Mouse (Mus musculus): ENCODE results near the gene Sinhcaf. TPM values are rescaled to one million over a fixed set of nuclear protein-coding genes. Genes with fewer than 3 reads are reported as not detected.
"Not testable (repeated sequence)": the region's sequence is repeated elsewhere in the genome, so short reads cannot be mapped to it uniquely, and the experiment has no call there.

Sinhcaf gene
- polyA plus RNA-seq, 1 experiment from 2014 or later, result 27.0 TPM

DNA sequence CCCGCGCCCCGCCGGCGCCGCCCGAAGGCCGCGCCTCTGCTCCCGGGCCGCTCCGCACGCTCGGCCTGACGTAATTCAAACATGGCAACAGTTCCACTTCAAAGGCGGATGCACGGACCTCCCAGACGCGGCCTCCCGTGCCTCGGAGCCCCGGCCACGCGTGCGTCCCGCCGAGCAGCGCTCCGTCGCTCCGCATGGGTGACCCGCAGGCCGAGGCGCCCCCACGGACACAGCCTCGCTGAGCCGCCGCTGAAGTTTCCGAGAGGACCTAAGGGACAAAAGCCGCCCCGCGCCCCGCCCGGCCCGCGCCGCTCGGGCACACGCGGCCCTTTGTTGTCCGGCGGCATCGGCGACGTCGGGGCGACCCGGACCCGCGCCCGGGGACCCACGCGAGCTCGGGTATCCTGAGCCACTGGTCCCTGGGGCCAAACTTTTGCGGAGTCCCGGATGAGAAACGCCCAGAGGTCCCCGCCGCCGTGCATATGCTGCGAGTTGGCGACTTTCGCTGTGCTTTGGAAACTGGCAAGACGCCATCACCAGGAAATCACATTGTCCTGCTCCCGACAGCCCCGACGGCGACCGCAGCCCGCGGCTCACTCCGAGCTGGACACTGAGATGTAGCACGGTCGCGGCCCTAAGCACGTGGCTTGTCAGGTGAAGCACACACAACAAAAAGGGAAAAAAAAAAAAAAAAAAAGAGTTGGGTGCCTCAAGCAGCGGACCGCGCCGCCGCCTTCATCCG lies 1.3 kb downstream of the Sinhcaf start:
- Histone ChIP-seq H3K27ac (peak overlapping the region; percentile 86), H3K9ac (peak overlapping the region; percentile 93), H3K4me2 (peak overlapping the region; percentile 98), H3K4me3 (replicated peaks) (peak overlapping the region; percentile 90), H3K36me3 (peaks cover 10% of the 10 kb centered on the region; the same call in 1 of the 2 replicates), H3K9me3 (replicated peaks) (no peaks in the 10 kb centered on the region), H3K4me1 (replicated peaks) (peaks cover 39% of the 10 kb centered on the region), H3K27me3 (no peaks in the 10 kb centered on the region)
- ATAC-seq (ENCODE audit: low read depth) (peak; percentile 72), DNase-seq (peak; percentile 62)
- under 1% methylated on average over 92 of the region's 92 CpGs for WGBS (ENCODE audit: insufficient replicate concordance)

DNA sequence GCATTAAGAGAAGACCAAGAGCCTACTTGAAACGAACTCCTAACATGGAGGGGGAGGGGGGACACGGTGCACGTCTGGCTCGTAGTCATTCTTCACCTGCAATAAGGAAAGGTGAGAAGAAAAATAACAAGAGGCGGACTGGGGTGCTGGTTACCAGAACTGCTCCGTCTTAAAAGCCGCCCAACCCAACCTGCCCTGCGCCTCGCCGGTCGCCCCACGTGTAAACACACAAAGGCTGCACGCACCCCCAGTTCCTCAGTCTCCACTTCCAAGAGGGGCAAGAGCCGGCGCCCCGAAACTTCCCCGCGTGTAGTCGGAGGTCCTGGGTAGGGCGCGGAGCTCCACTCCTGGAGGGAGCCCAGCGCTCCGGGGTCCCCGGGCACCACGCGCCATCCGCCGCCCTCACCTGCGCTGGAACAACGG lies 1.9 kb downstream of the Sinhcaf start:
- no peak for DNase-seq
- H3K27me3 ChIP-seq, result no peaks in the 10 kb centered on the region
- WGBS (ENCODE audit: insufficient replicate concordance), result under 1% methylated on average over 30 of the region's 30 CpGs
- H3K4me3 ChIP-seq (replicated peaks), result peak overlapping the region; percentile 90
- peak overlapping the region; percentile 93 for H3K9ac ChIP-seq
- H3K4me2 ChIP-seq, result peak overlapping the region; percentile 98
- peak overlapping the region; percentile 86 for H3K27ac ChIP-seq
- H3K4me1 ChIP-seq (replicated peaks), result peaks cover 40% of the 10 kb centered on the region
- peaks cover 10% of the 10 kb centered on the region; the same call in 1 of the 2 replicates for H3K36me3 ChIP-seq
- H3K9me3 ChIP-seq (replicated peaks), result no peaks in the 10 kb centered on the region
- ATAC-seq (ENCODE audit: low read depth), result no peak; the same call in 1 of the 2 replicates

- peak; percentile 17 for DNase-seq
- peaks cover 10% of the 10 kb centered on the region; the same call in 1 of the 2 replicates for H3K36me3 ChIP-seq
- peak overlapping the region; percentile 90 for H3K4me3 ChIP-seq (replicated peaks)
- H3K4me1 ChIP-seq (replicated peaks), result peaks cover 43% of the 10 kb centered on the region
- H3K27me3 ChIP-seq, result no peaks in the 10 kb centered on the region
- 25% methylated on average over 3 of the region's 3 CpGs for WGBS (ENCODE audit: insufficient replicate concordance)
- H3K4me2 ChIP-seq, result peak overlapping the region; percentile 98
- H3K9ac ChIP-seq, result peak overlapping the region; percentile 93
- no peaks in the 10 kb centered on the region for H3K9me3 ChIP-seq (replicated peaks)
- H3K27ac ChIP-seq, result no peak overlapping the region
- no peak for ATAC-seq (ENCODE audit: low read depth)
These were observed 2.6 kb downstream of the Sinhcaf start for GRCm38 (mm10) chr6:148943695-148944094.

DNA sequence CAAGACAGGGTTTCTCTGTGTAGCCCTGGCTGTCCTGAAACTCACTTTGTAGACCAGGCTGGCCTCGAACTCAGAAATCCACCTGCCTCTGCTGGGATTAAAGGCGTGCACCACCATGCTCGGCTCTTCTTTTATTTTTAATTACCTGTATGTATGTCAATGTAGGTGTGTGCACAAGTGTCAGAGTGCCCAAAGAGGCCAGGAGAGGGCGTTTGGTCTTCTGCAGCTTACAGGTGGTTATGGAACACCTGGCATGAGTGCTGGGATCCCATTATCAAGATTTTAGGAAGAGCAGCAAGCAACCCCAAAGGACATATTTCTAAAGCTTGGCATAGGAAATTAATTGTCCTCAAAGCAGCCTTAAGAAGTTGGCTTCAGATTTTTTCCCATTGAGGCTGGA lies 3.9 kb downstream of the Sinhcaf start:
- no peaks in the 10 kb centered on the region for H3K27me3 ChIP-seq
- DNase-seq, result no peak
- H3K27ac ChIP-seq, result no peak overlapping the region
- WGBS (ENCODE audit: insufficient replicate concordance), result 70% methylated on average over 4 of the region's 4 CpGs
- peaks cover 10% of the 10 kb centered on the region; the same call in 1 of the 2 replicates for H3K36me3 ChIP-seq
- no peak overlapping the region for H3K4me3 ChIP-seq (replicated peaks)
- no peak overlapping the region for H3K9ac ChIP-seq
- ATAC-seq (ENCODE audit: low read depth), result no peak
- H3K4me2 ChIP-seq, result no peak overlapping the region
- H3K9me3 ChIP-seq (replicated peaks), result no peaks in the 10 kb centered on the region
- peaks cover 51% of the 10 kb centered on the region for H3K4me1 ChIP-seq (replicated peaks)

GRCm38 (mm10) chr6:148941880-148942279 lies 4.4 kb downstream of the Sinhcaf start:
- H3K4me1 ChIP-seq (replicated peaks), result peaks cover 46% of the 10 kb centered on the region
- no peak overlapping the region; the same call in 1 of the 2 replicates for H3K27ac ChIP-seq
- DNase-seq (no peak), ATAC-seq (ENCODE audit: low read depth) (no peak)
- H3K4me2 ChIP-seq, result no peak overlapping the region
- H3K36me3 ChIP-seq, result peaks cover 10% of the 10 kb centered on the region; the same call in 1 of the 2 replicates
- 58% methylated on average over 5 of the region's 5 CpGs for WGBS (ENCODE audit: insufficient replicate concordance)
- H3K9ac ChIP-seq, result no peak overlapping the region
- H3K9me3 ChIP-seq (replicated peaks), result no peaks in the 10 kb centered on the region
- no peaks in the 10 kb centered on the region for H3K27me3 ChIP-seq
- no peak overlapping the region for H3K4me3 ChIP-seq (replicated peaks)

DNA sequence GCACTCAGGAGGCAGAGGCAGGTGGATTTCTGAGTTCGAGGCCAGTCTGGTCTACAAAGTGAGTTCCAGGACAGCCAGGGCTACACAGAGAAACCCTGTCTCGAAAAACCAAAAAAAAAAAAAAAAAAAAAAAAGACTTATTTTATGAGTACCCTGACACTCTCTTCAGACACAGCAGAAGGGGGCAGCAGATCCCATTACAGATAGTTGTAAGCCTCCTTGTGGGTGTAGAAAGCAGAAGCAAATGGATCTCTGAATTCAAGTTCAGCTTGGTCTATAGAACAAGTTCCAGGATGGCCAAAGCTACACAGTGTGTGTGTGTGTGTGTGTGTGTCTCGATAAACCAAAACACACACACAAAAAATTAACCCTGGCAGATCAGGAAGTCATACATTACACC lies 5.9 kb downstream of the Sinhcaf start:
- not testable (repeated sequence) for H3K27me3 ChIP-seq; DNase-seq; ATAC-seq (ENCODE audit: low read depth); H3K9me3 ChIP-seq (replicated peaks); H3K4me3 ChIP-seq (replicated peaks); H3K36me3 ChIP-seq; H3K4me2 ChIP-seq; H3K9ac ChIP-seq; H3K27ac ChIP-seq
- WGBS (ENCODE audit: insufficient replicate concordance), result 37% methylated on average over 3 of the region's 3 CpGs
- H3K4me1 ChIP-seq (replicated peaks), result peaks cover 52% of the 10 kb centered on the region

DNA sequence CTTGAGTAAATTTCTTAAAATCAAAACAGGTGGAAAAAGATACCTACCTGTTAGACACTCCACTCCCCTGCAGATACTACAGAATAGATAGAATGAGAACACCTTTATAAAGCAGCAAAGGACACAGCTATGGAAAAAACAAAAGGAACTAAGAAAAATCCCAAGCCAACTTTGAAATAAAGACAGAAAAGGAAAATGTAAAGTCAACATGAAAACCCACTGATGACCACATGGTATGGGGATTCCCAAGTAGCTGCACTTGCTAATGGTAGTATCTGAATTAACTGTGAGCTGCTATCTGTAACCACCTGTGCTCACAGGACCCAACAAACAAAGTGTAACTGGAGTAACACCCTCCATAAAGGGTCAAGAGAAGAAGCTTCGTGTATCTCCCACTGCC lies 8.6 kb downstream of the Sinhcaf start:
- ATAC-seq (ENCODE audit: low read depth) (peak; percentile 37; the same call in 1 of the 2 replicates), DNase-seq (no peak)
- H3K4me2 ChIP-seq, result no peak overlapping the region
- H3K4me3 ChIP-seq (replicated peaks), result no peak overlapping the region
- H3K9me3 ChIP-seq (replicated peaks), result no peaks in the 10 kb centered on the region
- no peak overlapping the region for H3K27ac ChIP-seq
- no peaks in the 10 kb centered on the region for H3K27me3 ChIP-seq
- peaks cover 9% of the 10 kb centered on the region; the same call in 1 of the 2 replicates for H3K36me3 ChIP-seq
- no peak overlapping the region for H3K9ac ChIP-seq
- 23% methylated on average over 1 of the region's 1 CpGs for WGBS (ENCODE audit: insufficient replicate concordance)
- peaks cover 42% of the 10 kb centered on the region for H3K4me1 ChIP-seq (replicated peaks)

DNA sequence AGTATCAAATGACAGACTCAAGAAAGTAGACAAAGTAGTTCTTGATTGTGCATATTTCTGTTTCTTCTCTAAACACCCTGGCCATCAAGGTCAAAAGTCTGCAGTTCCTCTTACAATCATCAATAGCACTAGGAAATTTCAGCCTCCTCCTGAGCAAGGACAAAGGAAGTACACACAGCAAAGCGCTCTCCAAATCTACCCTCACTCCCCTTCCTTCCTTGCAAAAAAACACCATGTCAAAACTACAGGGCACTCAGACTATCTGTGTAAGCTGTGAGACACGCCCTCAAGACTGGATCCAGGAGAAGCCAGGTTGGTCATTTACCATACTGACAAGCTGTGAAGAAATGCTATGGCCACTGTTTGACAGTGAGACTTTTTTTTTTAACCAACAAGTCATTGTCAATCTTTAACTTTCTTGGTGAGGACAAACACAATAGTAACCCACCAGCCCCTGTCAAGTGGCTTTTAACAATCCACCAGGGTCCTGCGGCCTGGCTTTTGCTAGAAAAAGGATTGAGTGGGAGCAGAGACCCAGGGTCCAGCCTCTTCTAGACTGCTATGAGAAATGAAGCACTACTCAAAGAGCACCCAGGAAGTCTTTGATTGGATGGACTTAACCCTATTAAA lies 11.2 kb downstream of the Sinhcaf start:
- H3K4me3 ChIP-seq (replicated peaks), result no peak overlapping the region
- no peaks in the 10 kb centered on the region for H3K9me3 ChIP-seq (replicated peaks)
- WGBS (ENCODE audit: insufficient replicate concordance), result 62% methylated on average over 3 of the region's 3 CpGs
- ATAC-seq (ENCODE audit: low read depth) (peak; percentile 35; the same call in 1 of the 2 replicates), DNase-seq (no peak)
- 0 out of 2 replicates have a peak overlapping the region, but pooled peaks have one; percentile 17 for H3K4me2 ChIP-seq
- H3K36me3 ChIP-seq, result peaks cover 24% of the 10 kb centered on the region
- no peak overlapping the region for H3K9ac ChIP-seq
- H3K27me3 ChIP-seq, result no peaks in the 10 kb centered on the region
- H3K4me1 ChIP-seq (replicated peaks), result peaks cover 30% of the 10 kb centered on the region
- no peak overlapping the region for H3K27ac ChIP-seq

- H3K27me3 ChIP-seq, result no peaks in the 10 kb centered on the region
- no peak overlapping the region for H3K4me3 ChIP-seq (replicated peaks)
- peaks cover 56% of the 10 kb centered on the region for H3K36me3 ChIP-seq
- DNase-seq, result no peak
- H3K9ac ChIP-seq, result no peak overlapping the region
- no peak overlapping the region for H3K4me2 ChIP-seq
- no peak overlapping the region for H3K27ac ChIP-seq
- 67% methylated on average over 6 of the region's 6 CpGs for WGBS (ENCODE audit: insufficient replicate concordance)
- peak; percentile 25; the same call in 1 of the 2 replicates for ATAC-seq (ENCODE audit: low read depth)
- peaks cover 13% of the 10 kb centered on the region for H3K4me1 ChIP-seq (replicated peaks)
- H3K9me3 ChIP-seq (replicated peaks), result no peaks in the 10 kb centered on the region
These were observed 15.0 kb downstream of the Sinhcaf start for GRCm38 (mm10) chr6:148931281-148931680.

GRCm38 (mm10) chr6:148918841-148919398 lies 27.3 kb downstream of the Sinhcaf start:
- no peak for ATAC-seq (ENCODE audit: low read depth)
- Histone ChIP-seq H3K9me3 (replicated peaks) (no peaks in the 10 kb centered on the region), H3K9ac (no peak overlapping the region), H3K27me3 (no peaks in the 10 kb centered on the region), H3K4me3 (replicated peaks) (no peak overlapping the region), H3K27ac (no peak overlapping the region), H3K36me3 (peaks cover 26% of the 10 kb centered on the region), H3K4me2 (no peak overlapping the region), H3K4me1 (replicated peaks) (no peaks in the 10 kb centered on the region)
- no peak for DNase-seq

DNA sequence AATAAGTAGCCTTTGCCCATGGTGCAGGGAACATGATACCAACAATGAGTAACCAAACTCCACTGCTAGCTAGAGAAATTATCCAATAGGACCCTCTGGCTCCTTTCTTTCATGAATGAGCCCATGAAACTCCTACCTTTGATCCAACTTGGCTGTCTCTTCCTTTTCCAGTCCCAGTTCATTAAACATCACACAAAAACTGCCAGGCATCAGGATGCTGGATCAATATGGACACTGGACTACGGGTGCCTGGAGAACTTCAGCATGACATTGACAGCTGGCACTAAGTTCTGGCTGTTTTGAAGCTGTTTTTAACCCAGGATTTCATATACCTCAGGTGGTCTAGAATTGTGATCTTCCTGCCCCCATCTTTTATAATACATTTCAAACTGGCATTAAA lies 28.6 kb downstream of the Sinhcaf start:
- ATAC-seq (ENCODE audit: low read depth) (no peak), DNase-seq (no peak)
- Histone ChIP-seq H3K9me3 (replicated peaks) (no peaks in the 10 kb centered on the region), H3K36me3 (peaks cover 19% of the 10 kb centered on the region), H3K4me1 (replicated peaks) (0 out of 2 replicates have a peak, but pooled peaks cover 3% of the 10 kb centered on the region), H3K4me3 (replicated peaks) (no peak overlapping the region), H3K9ac (no peak overlapping the region), H3K27me3 (no peaks in the 10 kb centered on the region), H3K4me2 (no peak overlapping the region), H3K27ac (no peak overlapping the region)
- 65% methylated on average over 1 of the region's 1 CpGs for WGBS (ENCODE audit: insufficient replicate concordance)

All from liver, embryonic 13.5 days (tissue).